Mouse (Mus musculus): ENCODE results near the gene Slco6d1. TPM values are rescaled to one million over a fixed set of nuclear protein-coding genes. Genes with fewer than 3 reads are reported as not detected.
A peak's percentile ranks its signal among the peaks of the same experiment; 100 is the strongest.
"Not testable (repeated sequence)": the region's sequence is repeated elsewhere in the genome, so short reads cannot be mapped to it uniquely, and the experiment has no call there.

The Slco6d1 gene
- total RNA-seq (2014; rRNA removed) (not detected in 2 replicates), polyA plus RNA-seq (2015; fragmentation: Nextera tagmentation; extraction: Ambion mirVana) (not detected in 2 replicates)

- TF ChIP-seq CTCF (IDR thresholded peaks at IDR 0.05; ENCODE audit: low read depth), result no peak
- WGBS, result 89% methylated on average over 10 of the region's 10 CpGs
- Histone ChIP-seq H3K9me3 (ENCODE audit: low read length) (no peaks in the 10 kb centered on the region), H3K4me2 (ENCODE audit: low read depth, low read length) (no peak within 1 kb of the TSS), H3K27me3 (ENCODE audit: insufficient read depth, low read length) (no peaks in the 10 kb centered on the region), H3K27ac (no peak within 1 kb of the TSS), H3K4me1 (ENCODE audit: insufficient read depth, low read length) (no peaks in the 10 kb centered on the region), H3K9ac (replicated peaks; ENCODE audit: low read length) (no peak within 1 kb of the TSS), H3K36me3 (ENCODE audit: insufficient read depth, low read length) (no peaks in the 10 kb centered on the region), H3K4me3 (ENCODE audit: low read length) (no peak within 1 kb of the TSS)
- no peak for ATAC-seq
- no peak for DNase-seq (ENCODE audit: low spot score)
Measured at GRCm38 (mm10) chr1:98420824-98421223, at the start of gene Slco6d1. Gene Slco6d1, plus strand, starts transcription at chr1:98421124.

GRCm38 (mm10) chr1:98392001-98392400, 28.9 kb upstream of the Slco6d1 start:
- peak; percentile 73 for DNase-seq (ENCODE audit: low spot score)

GRCm38 (mm10) chr1:98447929-98448328, 27.0 kb downstream of the Slco6d1 start:
- H3K36me3 ChIP-seq (ENCODE audit: insufficient read depth, low read length), result no peaks in the 10 kb centered on the region
- no peak overlapping the region for H3K4me2 ChIP-seq (ENCODE audit: low read depth, low read length)
- H3K9me3 ChIP-seq (ENCODE audit: low read length), result no peaks in the 10 kb centered on the region
- ATAC-seq (no peak), DNase-seq (ENCODE audit: low spot score) (no peak)
- no peak overlapping the region for H3K4me3 ChIP-seq (ENCODE audit: low read length)
- H3K27ac ChIP-seq, result no peak overlapping the region
- no peak overlapping the region for H3K9ac ChIP-seq (replicated peaks; ENCODE audit: low read length)
- no peaks in the 10 kb centered on the region for H3K27me3 ChIP-seq (ENCODE audit: insufficient read depth, low read length)
- H3K4me1 ChIP-seq (ENCODE audit: insufficient read depth, low read length), result no peaks in the 10 kb centered on the region
- 80% methylated on average over 4 of the region's 4 CpGs for WGBS
- no peak for TF ChIP-seq CTCF (IDR thresholded peaks at IDR 0.05; ENCODE audit: low read depth)

More at GRCm38 (mm10) chr1:98392001-98392400, 28.9 kb upstream of the Slco6d1 start:
- Histone ChIP-seq H3K27ac (no peak overlapping the region), H3K4me2 (ENCODE audit: low read depth, low read length) (no peak overlapping the region), H3K9ac (replicated peaks; ENCODE audit: low read length) (no peak overlapping the region), H3K9me3 (ENCODE audit: low read length) (no peaks in the 10 kb centered on the region), H3K27me3 (ENCODE audit: insufficient read depth, low read length) (no peaks in the 10 kb centered on the region), H3K4me1 (ENCODE audit: insufficient read depth, low read length) (no peaks in the 10 kb centered on the region), H3K4me3 (ENCODE audit: low read length) (no peak overlapping the region), H3K36me3 (ENCODE audit: insufficient read depth, low read length) (no peaks in the 10 kb centered on the region)
- ATAC-seq, result no peak
- peak; percentile 57 for TF ChIP-seq CTCF (IDR thresholded peaks at IDR 0.05; ENCODE audit: low read depth)

- H3K27ac ChIP-seq; H3K4me3 ChIP-seq (ENCODE audit: low read length); H3K27me3 ChIP-seq (ENCODE audit: insufficient read depth, low read length); H3K36me3 ChIP-seq (ENCODE audit: insufficient read depth, low read length); H3K9ac ChIP-seq (replicated peaks; ENCODE audit: low read length); H3K9me3 ChIP-seq (ENCODE audit: low read length); H3K4me1 ChIP-seq (ENCODE audit: insufficient read depth, low read length); H3K4me2 ChIP-seq (ENCODE audit: low read depth, low read length); DNase-seq (ENCODE audit: low spot score); ATAC-seq: not testable (repeated sequence)
- WGBS, result 91% methylated on average over 8 of the region's 8 CpGs
Measured at GRCm38 (mm10) chr1:98459224-98459623, 38.3 kb downstream of the Slco6d1 start.

- not testable (repeated sequence) for H3K4me3 ChIP-seq (ENCODE audit: low read length); H3K27me3 ChIP-seq (ENCODE audit: insufficient read depth, low read length); H3K36me3 ChIP-seq (ENCODE audit: insufficient read depth, low read length); ATAC-seq; H3K4me2 ChIP-seq (ENCODE audit: low read depth, low read length); H3K27ac ChIP-seq; H3K9ac ChIP-seq (replicated peaks; ENCODE audit: low read length); DNase-seq (ENCODE audit: low spot score); H3K4me1 ChIP-seq (ENCODE audit: insufficient read depth, low read length); H3K9me3 ChIP-seq (ENCODE audit: low read length)
- WGBS, result 60% methylated on average over 1 of the region's 1 CpGs
Measured at GRCm38 (mm10) chr1:98476381-98476780, 55.5 kb downstream of the Slco6d1 start.

GRCm38 (mm10) chr1:98479243-98479642, 58.3 kb downstream of the Slco6d1 start:
- H3K9ac ChIP-seq (replicated peaks; ENCODE audit: low read length), result no peak overlapping the region
- H3K4me3 ChIP-seq (ENCODE audit: low read length), result no peak overlapping the region
- H3K4me1 ChIP-seq (ENCODE audit: insufficient read depth, low read length), result no peaks in the 10 kb centered on the region
- H3K27me3 ChIP-seq (ENCODE audit: insufficient read depth, low read length), result no peaks in the 10 kb centered on the region
- 90% methylated on average over 2 of the region's 2 CpGs for WGBS
- DNase-seq (ENCODE audit: low spot score) (no peak), ATAC-seq (no peak)
- no peaks in the 10 kb centered on the region for H3K36me3 ChIP-seq (ENCODE audit: insufficient read depth, low read length)
- no peak for TF ChIP-seq CTCF (IDR thresholded peaks at IDR 0.05; ENCODE audit: low read depth)
- no peak overlapping the region for H3K4me2 ChIP-seq (ENCODE audit: low read depth, low read length)
- H3K9me3 ChIP-seq (ENCODE audit: low read length), result no peaks in the 10 kb centered on the region
- no peak overlapping the region for H3K27ac ChIP-seq

- Histone ChIP-seq H3K27ac (no peak overlapping the region), H3K36me3 (ENCODE audit: insufficient read depth, low read length) (no peaks in the 10 kb centered on the region), H3K4me2 (ENCODE audit: low read depth, low read length) (no peak overlapping the region), H3K4me3 (ENCODE audit: low read length) (no peak overlapping the region), H3K4me1 (ENCODE audit: insufficient read depth, low read length) (no peaks in the 10 kb centered on the region), H3K9ac (replicated peaks; ENCODE audit: low read length) (no peak overlapping the region), H3K9me3 (ENCODE audit: low read length) (no peaks in the 10 kb centered on the region), H3K27me3 (ENCODE audit: insufficient read depth, low read length) (no peaks in the 10 kb centered on the region)
- 93% methylated on average over 2 of the region's 2 CpGs for WGBS
- TF ChIP-seq CTCF (IDR thresholded peaks at IDR 0.05; ENCODE audit: low read depth), result no peak
- DNase-seq (ENCODE audit: low spot score) (no peak), ATAC-seq (no peak)
Measured at GRCm38 (mm10) chr1:98505982-98506381, 85.1 kb downstream of the Slco6d1 start.

All from hindbrain, postnatal 0 days (tissue).